Mouse (Mus musculus) megakaryocyte progenitor cell, adult 5-6 weeks (primary cell): ENCODE measurements at regions not wholly inside any gene's neighbourhood (a gene's known extent, or its start where the extent isn't known, plus 50 kb on each side); places are given as distances from the start of the nearest gene placed in this dataset.

Experiments used
- ATAC-seq: replicated peaks from 2 replicates; pipeline ENCODE4 v1.8.0; 2016; ENCODE audit warnings: mild to moderate bottlenecking, moderate TSS enrichment, inconsistent platforms; ENCODE audit not compliant: poor library complexity

- ATAC-seq: no peak
Measured at GRCm38 (mm10) chr11:71658346-71658745, 91.4 kb upstream of the Wscd1 start.

GRCm38 (mm10) chr11:71670111-71671050 lies 79.3 kb upstream of the Wscd1 start:
- no peak for ATAC-seq

- ATAC-seq: no peak
Measured at GRCm38 (mm10) chr11:71672171-71673050, 77.3 kb upstream of the Wscd1 start.

GRCm38 (mm10) chr11:71674319-71674718 lies 75.4 kb upstream of the Wscd1 start:
- ATAC-seq: no peak

- no peak for ATAC-seq
Measured at GRCm38 (mm10) chr11:71675714-71676313, 73.9 kb upstream of the Wscd1 start.

- ATAC-seq: no peak
Measured at GRCm38 (mm10) chr11:71697017-71697416, 52.7 kb upstream of the Wscd1 start.

GRCm38 (mm10) chr11:71698836-71699235 lies 50.9 kb upstream of the Wscd1 start:
- ATAC-seq: no peak
